In the genomic region with DNA sequence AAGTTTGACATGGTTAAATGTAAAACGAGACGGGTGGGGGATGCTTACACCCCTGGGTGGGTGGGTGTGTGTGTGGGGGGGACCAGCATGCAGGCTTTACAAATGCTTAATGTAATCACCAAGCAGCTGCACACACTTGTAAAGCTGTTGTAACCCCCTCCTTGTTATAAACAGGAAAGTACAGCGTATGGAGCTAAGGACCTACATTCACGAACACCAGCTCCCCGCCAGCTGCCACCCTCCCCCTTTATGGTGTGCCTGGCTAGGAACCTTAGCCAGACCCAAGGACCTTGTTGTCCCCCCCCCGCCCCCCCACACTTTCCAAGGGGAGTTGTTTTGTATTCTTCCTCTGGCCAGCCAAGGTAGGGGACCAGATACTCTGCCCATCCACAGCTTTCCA, we compare ENCODE assay signal across 1 mouse cellular context.
TF ChIP-seq lines count a peak whose summit lies in the region.

No protein-coding gene starts in this region.

TF ChIP-seq in myocyte, 11 proteins besides CTCF, POLR2A, EP300 and RAD21 (continued from another document):
- TF ChIP-seq MYOG (IDR thresholded peaks at IDR 0.05; ENCODE audit: control insufficient read depth in 1 of 3, insufficient read depth in 1 of 3, insufficient read length in 2 of 3, low read depth in 2 of 3): no peak
- no peak for TF ChIP-seq CEBPB (IDR thresholded peaks at IDR 0.05; ENCODE audit: insufficient read depth, poor library complexity, severe bottlenecking)
- no peak for TF ChIP-seq MYOD1 (IDR thresholded peaks at IDR 0.05; ENCODE audit: control insufficient read depth in 1 of 3, insufficient read length in 2 of 3, low read depth in 2 of 3)
TF ChIP-seq in myocyte: peak in this region for 0.
